Mouse (Mus musculus): ENCODE data around the gene BC034090.

DNA sequence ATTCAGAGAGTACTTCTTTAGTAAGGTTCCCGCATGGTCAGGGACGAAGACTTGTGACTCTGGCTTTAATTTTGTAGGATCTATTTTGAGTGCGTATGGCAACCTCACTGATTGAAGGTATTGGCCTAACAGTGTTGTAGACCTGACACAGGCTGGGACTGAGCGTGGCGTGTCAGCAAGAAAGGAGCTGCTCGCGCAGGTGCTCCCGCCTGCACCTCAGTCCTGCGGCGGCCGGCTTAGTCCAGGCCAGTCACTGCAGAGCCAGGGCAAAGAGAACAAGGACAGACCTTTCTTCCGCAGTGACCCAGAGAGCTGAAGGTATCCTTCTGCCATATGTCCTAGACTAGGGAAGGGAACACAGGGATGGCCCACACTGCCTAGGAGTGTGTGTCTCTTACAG lies 40.3 kb downstream of the BC034090 start:
- TF ChIP-seq CTCF (conservative IDR thresholded peaks at IDR 0.05; ENCODE audit: insufficient read depth, insufficient read length, low read depth, low read length) = no peak
- no peak for TF ChIP-seq POLR2A (IDR thresholded peaks at IDR 0.05; ENCODE audit: low read depth, low read length)
